Mouse (Mus musculus): ENCODE measurements around the gene Ptbp3. TPM values are rescaled to one million over a fixed set of nuclear protein-coding genes. Genes with fewer than 3 reads are reported as not detected.
"Not testable (repeated sequence)": the region's sequence is repeated elsewhere in the genome, so short reads cannot be mapped to it uniquely, and the experiment has no call there.

Ptbp3 gene
- polyA plus RNA-seq, 1 experiment from 2014 or later, result 68.0 TPM

DNA sequence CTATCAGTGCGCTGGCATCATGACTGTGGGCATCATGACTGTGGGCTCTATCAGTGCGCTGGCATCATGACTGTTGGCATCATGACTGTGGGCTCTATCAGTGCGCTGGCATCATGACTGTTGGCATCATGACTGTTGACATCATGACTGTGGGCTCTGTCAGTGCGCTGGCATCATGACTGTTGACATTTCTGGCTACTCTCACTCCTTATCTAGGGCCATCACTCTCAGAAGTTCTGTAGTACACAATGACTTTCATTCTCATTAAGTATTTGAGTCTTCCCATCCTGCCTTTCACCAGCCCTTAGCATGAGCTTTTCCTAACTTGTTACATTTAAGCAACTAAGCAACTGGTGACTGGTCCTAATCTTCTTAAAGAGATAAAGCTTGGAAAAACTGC is 8.2 kb upstream of the Ptbp3 start:
- H3K4me3 ChIP-seq (ENCODE audit: low read length); H3K4me2 ChIP-seq (replicated peaks; ENCODE audit: low read depth, low read length); H3K4me1 ChIP-seq (ENCODE audit: insufficient read depth, low read length); H3K36me3 ChIP-seq (ENCODE audit: insufficient read depth, low read length); H3K27ac ChIP-seq (ENCODE audit: low read length); H3K27me3 ChIP-seq (ENCODE audit: insufficient read depth, low read length); H3K9me3 ChIP-seq (ENCODE audit: low read length); H3K9ac ChIP-seq (replicated peaks; ENCODE audit: low read length); ATAC-seq (ENCODE audit: low FRiP score, low TSS enrichment): not testable (repeated sequence)
- 96% methylated on average over 4 of the region's 4 CpGs for WGBS

DNA sequence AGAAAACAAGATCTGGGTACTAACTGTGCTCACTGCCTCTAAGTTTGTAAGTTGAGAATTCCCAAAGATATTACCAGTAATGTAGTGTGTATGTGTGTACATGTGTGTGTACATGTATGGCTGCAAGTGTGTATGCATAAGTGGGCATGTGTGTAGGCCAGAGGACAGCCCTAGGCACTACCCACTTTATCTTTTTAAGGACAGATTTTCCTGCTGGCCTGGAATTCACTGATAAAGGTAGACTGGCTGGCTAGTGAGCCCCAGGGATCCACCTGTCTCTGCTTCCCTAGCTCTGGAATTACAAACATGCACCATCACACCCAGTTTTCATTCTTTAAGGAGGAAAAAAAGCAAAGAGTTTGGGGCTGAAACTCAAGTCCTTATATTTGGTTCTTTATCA is 6.0 kb upstream of the Ptbp3 start:
- Histone ChIP-seq H3K27me3 (ENCODE audit: insufficient read depth, low read length) (no peaks in the 10 kb centered on the region), H3K36me3 (ENCODE audit: insufficient read depth, low read length) (no peaks in the 10 kb centered on the region), H3K4me2 (replicated peaks; ENCODE audit: low read depth, low read length) (no peak overlapping the region), H3K9ac (replicated peaks; ENCODE audit: low read length) (no peak overlapping the region), H3K4me3 (ENCODE audit: low read length) (no peak overlapping the region), H3K9me3 (ENCODE audit: low read length) (no peaks in the 10 kb centered on the region), H3K4me1 (ENCODE audit: insufficient read depth, low read length) (no peaks in the 10 kb centered on the region), H3K27ac (ENCODE audit: low read length) (no peak overlapping the region)
- no peak for ATAC-seq (ENCODE audit: low FRiP score, low TSS enrichment)

DNA sequence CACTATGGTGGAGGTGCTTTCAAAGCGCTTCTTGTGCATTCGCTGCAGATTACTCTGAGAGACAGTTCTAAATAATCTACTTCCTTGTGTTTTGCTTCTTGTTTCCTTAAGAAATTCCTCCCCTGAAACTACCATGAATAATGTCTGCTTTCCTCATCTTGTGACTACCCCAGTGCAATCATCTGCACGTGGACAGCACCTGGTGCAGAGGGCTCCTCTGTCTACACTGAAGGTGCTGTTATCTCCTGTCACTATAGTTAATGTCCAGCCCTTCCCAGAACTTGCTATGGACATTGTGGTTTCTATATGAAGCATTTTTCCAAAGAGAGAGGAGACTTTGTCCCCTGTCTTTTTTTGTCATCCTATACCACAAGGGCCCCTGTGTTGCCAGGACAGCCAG is 4.4 kb upstream of the Ptbp3 start:
- Histone ChIP-seq H3K4me1 (ENCODE audit: insufficient read depth, low read length) (0 out of 2 replicates have a peak, but pooled peaks cover 5% of the 10 kb centered on the region), H3K4me3 (ENCODE audit: low read length) (no peak overlapping the region), H3K9me3 (ENCODE audit: low read length) (no peaks in the 10 kb centered on the region), H3K4me2 (replicated peaks; ENCODE audit: low read depth, low read length) (no peak overlapping the region), H3K9ac (replicated peaks; ENCODE audit: low read length) (no peak overlapping the region), H3K36me3 (ENCODE audit: insufficient read depth, low read length) (no peaks in the 10 kb centered on the region), H3K27me3 (ENCODE audit: insufficient read depth, low read length) (no peaks in the 10 kb centered on the region), H3K27ac (ENCODE audit: low read length) (no peak overlapping the region)
- ATAC-seq (ENCODE audit: low FRiP score, low TSS enrichment), result no peak
- WGBS, result 70% methylated on average over 3 of the region's 3 CpGs

GRCm38 (mm10) chr4:59552835-59553234 is 3.7 kb upstream of the Ptbp3 start:
- no peaks in the 10 kb centered on the region for H3K36me3 ChIP-seq (ENCODE audit: insufficient read depth, low read length)
- H3K27ac ChIP-seq (ENCODE audit: low read length), result no peak overlapping the region
- H3K9me3 ChIP-seq (ENCODE audit: low read length), result no peaks in the 10 kb centered on the region
- H3K4me2 ChIP-seq (replicated peaks; ENCODE audit: low read depth, low read length), result no peak overlapping the region
- H3K4me3 ChIP-seq (ENCODE audit: low read length), result no peak overlapping the region
- ATAC-seq (ENCODE audit: low FRiP score, low TSS enrichment), result no peak
- no peaks in the 10 kb centered on the region for H3K27me3 ChIP-seq (ENCODE audit: insufficient read depth, low read length)
- H3K4me1 ChIP-seq (ENCODE audit: insufficient read depth, low read length), result peaks cover 5% of the 10 kb centered on the region; the same call in 1 of the 2 replicates
- H3K9ac ChIP-seq (replicated peaks; ENCODE audit: low read length), result no peak overlapping the region
- WGBS, result 71% methylated on average over 5 of the region's 5 CpGs

- Histone ChIP-seq H3K4me3 (ENCODE audit: low read length) (no peak overlapping the region), H3K9me3 (ENCODE audit: low read length) (no peaks in the 10 kb centered on the region), H3K27ac (ENCODE audit: low read length) (no peak overlapping the region), H3K9ac (replicated peaks; ENCODE audit: low read length) (no peak overlapping the region), H3K4me2 (replicated peaks; ENCODE audit: low read depth, low read length) (no peak overlapping the region), H3K36me3 (ENCODE audit: insufficient read depth, low read length) (no peaks in the 10 kb centered on the region), H3K4me1 (ENCODE audit: insufficient read depth, low read length) (peaks cover 12% of the 10 kb centered on the region), H3K27me3 (ENCODE audit: insufficient read depth, low read length) (no peaks in the 10 kb centered on the region)
- no peak for ATAC-seq (ENCODE audit: low FRiP score, low TSS enrichment)
- 87% methylated on average over 1 of the region's 1 CpGs for WGBS
These were observed 2.7 kb upstream of the Ptbp3 start for GRCm38 (mm10) chr4:59551901-59552300.

GRCm38 (mm10) chr4:59549977-59550560 is 905 bp upstream of the Ptbp3 start:
- H3K9ac ChIP-seq (replicated peaks; ENCODE audit: low read length), result peak overlapping the region; percentile 81
- H3K27ac ChIP-seq (ENCODE audit: low read length), result peak overlapping the region; percentile 91
- no peak for ATAC-seq (ENCODE audit: low FRiP score, low TSS enrichment)
- no peaks in the 10 kb centered on the region for H3K9me3 ChIP-seq (ENCODE audit: low read length)
- no peaks in the 10 kb centered on the region for H3K27me3 ChIP-seq (ENCODE audit: insufficient read depth, low read length)
- peaks cover 20% of the 10 kb centered on the region for H3K4me1 ChIP-seq (ENCODE audit: insufficient read depth, low read length)
- H3K36me3 ChIP-seq (ENCODE audit: insufficient read depth, low read length), result no peaks in the 10 kb centered on the region
- H3K4me3 ChIP-seq (ENCODE audit: low read length), result peak overlapping the region; percentile 98
- WGBS, result 11% methylated on average over 11 of the region's 11 CpGs
- H3K4me2 ChIP-seq (replicated peaks; ENCODE audit: low read depth, low read length), result peak overlapping the region; percentile 68

GRCm38 (mm10) chr4:59548560-59549174 is 497 bp downstream of the Ptbp3 start:
- H3K36me3 ChIP-seq (ENCODE audit: insufficient read depth, low read length), result no peaks in the 10 kb centered on the region
- under 1% methylated on average over 73 of the region's 83 CpGs for WGBS
- peak; percentile 84 for ATAC-seq (ENCODE audit: low FRiP score, low TSS enrichment)
- peak overlapping the region; percentile 93 for H3K27ac ChIP-seq (ENCODE audit: low read length)
- H3K4me3 ChIP-seq (ENCODE audit: low read length), result peak overlapping the region; percentile 98
- H3K4me1 ChIP-seq (ENCODE audit: insufficient read depth, low read length), result peaks cover 25% of the 10 kb centered on the region
- H3K27me3 ChIP-seq (ENCODE audit: insufficient read depth, low read length), result no peaks in the 10 kb centered on the region
- H3K9ac ChIP-seq (replicated peaks; ENCODE audit: low read length), result peak overlapping the region; percentile 98
- peak overlapping the region; percentile 68 for H3K4me2 ChIP-seq (replicated peaks; ENCODE audit: low read depth, low read length)
- H3K9me3 ChIP-seq (ENCODE audit: low read length), result no peaks in the 10 kb centered on the region

- Histone ChIP-seq H3K4me1 (ENCODE audit: insufficient read depth, low read length) (peaks cover 25% of the 10 kb centered on the region), H3K4me2 (replicated peaks; ENCODE audit: low read depth, low read length) (peak overlapping the region; percentile 68), H3K4me3 (ENCODE audit: low read length) (peak overlapping the region; percentile 98), H3K27ac (ENCODE audit: low read length) (peak overlapping the region; percentile 93), H3K36me3 (ENCODE audit: insufficient read depth, low read length) (no peaks in the 10 kb centered on the region), H3K9ac (replicated peaks; ENCODE audit: low read length) (peak overlapping the region; percentile 98), H3K27me3 (ENCODE audit: insufficient read depth, low read length) (no peaks in the 10 kb centered on the region), H3K9me3 (ENCODE audit: low read length) (no peaks in the 10 kb centered on the region)
- WGBS, result 3% methylated on average over 18 of the region's 18 CpGs
- no peak for ATAC-seq (ENCODE audit: low FRiP score, low TSS enrichment)
These were observed 1.1 kb downstream of the Ptbp3 start for GRCm38 (mm10) chr4:59548011-59548559.

DNA sequence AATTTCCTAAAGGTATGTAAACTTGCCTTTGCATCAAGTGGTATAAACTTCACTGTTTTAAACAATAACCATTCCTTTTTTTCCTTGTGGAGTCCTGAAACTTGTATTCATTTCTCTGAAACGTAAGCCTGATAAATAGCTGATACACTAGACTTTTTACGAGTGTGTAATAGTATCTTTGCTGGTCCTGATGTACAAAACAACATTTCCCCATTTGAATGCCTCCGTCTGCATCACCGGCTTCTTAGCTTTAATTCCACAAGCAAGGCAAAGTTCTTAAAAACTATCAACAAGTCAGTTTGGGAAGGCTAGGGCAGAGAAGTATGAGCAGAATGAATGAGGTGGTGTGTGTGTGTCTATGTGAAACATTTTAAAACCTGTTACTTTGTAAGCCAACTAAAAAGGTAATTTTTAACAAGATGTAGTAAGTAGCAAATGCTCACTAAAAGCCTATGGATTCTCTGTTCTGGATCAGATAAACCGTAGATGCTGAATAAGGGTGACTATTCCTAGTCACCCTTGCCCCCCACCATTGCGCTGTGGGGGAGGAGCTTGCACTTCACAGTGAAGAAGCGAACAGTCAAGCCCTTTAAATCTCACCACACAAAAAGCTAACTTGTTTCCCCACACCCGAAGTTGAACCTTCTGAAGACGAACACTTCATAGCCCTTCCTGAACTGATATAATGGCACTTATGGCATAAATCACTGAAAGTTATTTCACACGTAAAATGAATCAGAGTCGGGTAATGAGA is 1.9 kb downstream of the Ptbp3 start:
- no peaks in the 10 kb centered on the region for H3K9me3 ChIP-seq (ENCODE audit: low read length)
- peak overlapping the region; percentile 57 for H3K9ac ChIP-seq (replicated peaks; ENCODE audit: low read length)
- no peaks in the 10 kb centered on the region for H3K27me3 ChIP-seq (ENCODE audit: insufficient read depth, low read length)
- WGBS, result 10% methylated on average over 11 of the region's 11 CpGs
- peak overlapping the region; percentile 70 for H3K27ac ChIP-seq (ENCODE audit: low read length)
- peaks cover 25% of the 10 kb centered on the region for H3K4me1 ChIP-seq (ENCODE audit: insufficient read depth, low read length)
- ATAC-seq (ENCODE audit: low FRiP score, low TSS enrichment), result no peak
- H3K4me3 ChIP-seq (ENCODE audit: low read length), result peak overlapping the region; percentile 98
- peak overlapping the region; percentile 68 for H3K4me2 ChIP-seq (replicated peaks; ENCODE audit: low read depth, low read length)
- H3K36me3 ChIP-seq (ENCODE audit: insufficient read depth, low read length), result no peaks in the 10 kb centered on the region

Measured in kidney, embryonic 16.5 days (tissue).